Mouse (Mus musculus) adrenal gland, postnatal 4 days (tissue): ENCODE measurements around the gene Zfp622. TPM values are rescaled to one million over a fixed set of nuclear protein-coding genes. Genes with fewer than 3 reads are reported as not detected.

ENCODE experiments used
- DNase-seq, 2 experiments: peaks; one replicate each; pipeline ENCODE4 v3.0.0; 2021 to 2022; ENCODE audit warnings: low spot score in 2 of 2, mixed read lengths in 2 of 2
- long read RNA-seq, 2 experiments: library from polyadenylated mRNA; stranded (forward); transcript quantifications; one replicate each; pipeline ENCODE4 v2.0.0; 2021
- total RNA-seq, 2 experiments: library from RNA; stranded (reverse); gene quantifications; 2 replicates each; pipeline ENCODE4 v1.2.3; 2021

Gene Zfp622
- 10 to 100 TPM; 45.7 to 47.3 TPM for total RNA-seq
- long read RNA-seq, experiment 1, transcript Zfp622-201 (6 exons, 2,802 nt) = major isoform, 56 of 74 reads
- long read RNA-seq, experiment 1, partial matches to known transcripts = 17 of 74 reads
- long read RNA-seq, experiment 1, other reads (novel, unspliced or antisense) = 1 of 74 reads
- long read RNA-seq, experiment 2, transcript Zfp622-201 (6 exons, 2,802 nt) = major isoform, 92 of 115 reads
- long read RNA-seq, experiment 2, partial matches to known transcripts = 18 of 115 reads
- long read RNA-seq, experiment 2, other reads (novel, unspliced or antisense) = 5 of 115 reads

- peak; percentile 63 to 89 for DNase-seq
Observed at GRCm38 (mm10) chr15:25984067-25984733, at the start of gene Zfp622. Gene Zfp622, plus strand, starts transcription at chr15:25984366.

GRCm38 (mm10) chr15:25934411-25934810 lies 49.8 kb upstream of the Zfp622 start:
- DNase-seq = no peak

- no peak for DNase-seq
Observed at GRCm38 (mm10) chr15:25938496-25938895, 45.7 kb upstream of the Zfp622 start.

GRCm38 (mm10) chr15:25940397-25941377 lies 43.5 kb upstream of the Zfp622 start:
- DNase-seq = no peak

- DNase-seq = no peak
Observed at GRCm38 (mm10) chr15:25941514-25941913, 42.7 kb upstream of the Zfp622 start.

- DNase-seq = no peak
Observed at GRCm38 (mm10) chr15:25942415-25942814, 41.8 kb upstream of the Zfp622 start.

- DNase-seq = no peak
Observed at GRCm38 (mm10) chr15:25943386-25944137, 40.6 kb upstream of the Zfp622 start.

- no peak for DNase-seq
Observed at GRCm38 (mm10) chr15:25945224-25945623, 38.9 kb upstream of the Zfp622 start.

- DNase-seq = no peak
Observed at GRCm38 (mm10) chr15:25946482-25946881, 37.7 kb upstream of the Zfp622 start.

GRCm38 (mm10) chr15:25947383-25947782 lies 36.8 kb upstream of the Zfp622 start:
- no peak for DNase-seq

GRCm38 (mm10) chr15:25948257-25949223 lies 35.6 kb upstream of the Zfp622 start:
- DNase-seq = no peak

- no peak for DNase-seq
Observed at GRCm38 (mm10) chr15:25949696-25950095, 34.5 kb upstream of the Zfp622 start.

- DNase-seq = no peak
Observed at GRCm38 (mm10) chr15:25950584-25950983, 33.6 kb upstream of the Zfp622 start.

GRCm38 (mm10) chr15:25951037-25951436 lies 33.1 kb upstream of the Zfp622 start:
- no peak for DNase-seq

- DNase-seq = no peak
Observed at GRCm38 (mm10) chr15:25956001-25956400, 28.2 kb upstream of the Zfp622 start.

- no peak for DNase-seq
Observed at GRCm38 (mm10) chr15:25956422-25957117, 27.6 kb upstream of the Zfp622 start.

GRCm38 (mm10) chr15:25957651-25958050 lies 26.5 kb upstream of the Zfp622 start:
- DNase-seq = no peak

- no peak for DNase-seq
Observed at GRCm38 (mm10) chr15:25959375-25959774, 24.8 kb upstream of the Zfp622 start.

- no peak for DNase-seq
Observed at GRCm38 (mm10) chr15:25960231-25960630, 23.9 kb upstream of the Zfp622 start.
